Mouse (Mus musculus): ENCODE results near the gene Aven.

GRCm38 (mm10) chr2:112474997-112475724 lies 17.6 kb upstream of the Aven start:
- TF ChIP-seq CTCF (IDR thresholded peaks at IDR 0.05) (no peak), POLR2A (IDR thresholded peaks at IDR 0.05; ENCODE audit: insufficient read depth, low read depth, low read length) (no peak)
